Mouse (Mus musculus): ENCODE measurements around the gene Syt2. TPM values are rescaled to one million over a fixed set of nuclear protein-coding genes. Genes with fewer than 3 reads are reported as not detected.

The Syt2 gene
- polyA plus RNA-seq, 1 experiment from 2014 or later: 2.4 TPM

- peaks cover 38% of the 10 kb centered on the region for H3K4me1 ChIP-seq (replicated peaks)
- 0% methylated on average over 8 of the region's 8 CpGs for WGBS
- H3K4me2 ChIP-seq (replicated peaks): peak overlapping the region; percentile 97
- no peaks in the 10 kb centered on the region for H3K36me3 ChIP-seq
- no peaks in the 10 kb centered on the region for H3K9me3 ChIP-seq
- peak; percentile 13 for ATAC-seq
- H3K27me3 ChIP-seq: peaks cover 40% of the 10 kb centered on the region
- peak overlapping the region; percentile 65 for H3K4me3 ChIP-seq (replicated peaks)
- peak overlapping the region; percentile 78 for H3K9ac ChIP-seq (replicated peaks)
- H3K27ac ChIP-seq: no peak overlapping the region
Observed at GRCm38 (mm10) chr1:134708274-134708673, 61.8 kb downstream of the Syt2 start.

- Histone ChIP-seq H3K4me2 (replicated peaks) (peak overlapping the region; percentile 97), H3K4me3 (replicated peaks) (peak overlapping the region; percentile 65), H3K36me3 (no peaks in the 10 kb centered on the region), H3K27ac (peak overlapping the region; percentile 30; the same call in 1 of the 2 replicates), H3K9ac (replicated peaks) (peak overlapping the region; percentile 78), H3K27me3 (peaks cover 40% of the 10 kb centered on the region), H3K4me1 (replicated peaks) (peaks cover 44% of the 10 kb centered on the region), H3K9me3 (no peaks in the 10 kb centered on the region)
- ATAC-seq: peak; percentile 43
- WGBS: under 1% methylated on average over 46 of the region's 46 CpGs
Observed at GRCm38 (mm10) chr1:134708801-134709385, 62.4 kb downstream of the Syt2 start.

GRCm38 (mm10) chr1:134709411-134710306 lies 63.2 kb downstream of the Syt2 start:
- WGBS: 4% methylated on average over 26 of the region's 26 CpGs
- Histone ChIP-seq H3K9me3 (no peaks in the 10 kb centered on the region), H3K36me3 (no peaks in the 10 kb centered on the region), H3K4me3 (replicated peaks) (peak overlapping the region; percentile 65), H3K9ac (replicated peaks) (peak overlapping the region; percentile 78), H3K4me1 (replicated peaks) (peaks cover 52% of the 10 kb centered on the region), H3K27me3 (peaks cover 40% of the 10 kb centered on the region), H3K4me2 (replicated peaks) (peak overlapping the region; percentile 97), H3K27ac (peak overlapping the region; percentile 30; the same call in 1 of the 2 replicates)
- peak; percentile 28; the same call in 1 of the 2 replicates for ATAC-seq

- Histone ChIP-seq H3K27me3 (peaks cover 31% of the 10 kb centered on the region), H3K9me3 (no peaks in the 10 kb centered on the region), H3K27ac (no peak overlapping the region), H3K36me3 (no peaks in the 10 kb centered on the region), H3K4me2 (replicated peaks) (no peak overlapping the region), H3K4me1 (replicated peaks) (peaks cover 52% of the 10 kb centered on the region), H3K4me3 (replicated peaks) (no peak overlapping the region), H3K9ac (replicated peaks) (no peak overlapping the region)
- 29% methylated on average over 7 of the region's 7 CpGs for WGBS
- ATAC-seq: no peak
Observed at GRCm38 (mm10) chr1:134711061-134711460, 64.6 kb downstream of the Syt2 start.

- no peaks in the 10 kb centered on the region for H3K36me3 ChIP-seq
- no peak overlapping the region for H3K4me3 ChIP-seq (replicated peaks)
- H3K4me2 ChIP-seq (replicated peaks): no peak overlapping the region
- H3K27ac ChIP-seq: no peak overlapping the region
- 68% methylated on average over 5 of the region's 5 CpGs for WGBS
- no peaks in the 10 kb centered on the region for H3K9me3 ChIP-seq
- H3K9ac ChIP-seq (replicated peaks): no peak overlapping the region
- H3K4me1 ChIP-seq (replicated peaks): peaks cover 52% of the 10 kb centered on the region
- no peak for ATAC-seq
- peaks cover 25% of the 10 kb centered on the region for H3K27me3 ChIP-seq
Observed at GRCm38 (mm10) chr1:134711653-134712052, 65.2 kb downstream of the Syt2 start.

GRCm38 (mm10) chr1:134712781-134713299 lies 66.4 kb downstream of the Syt2 start:
- no peaks in the 10 kb centered on the region for H3K9me3 ChIP-seq
- peaks cover 52% of the 10 kb centered on the region for H3K4me1 ChIP-seq (replicated peaks)
- H3K27me3 ChIP-seq: peaks cover 14% of the 10 kb centered on the region; the same call in 1 of the 2 replicates
- H3K4me3 ChIP-seq (replicated peaks): no peak overlapping the region
- H3K27ac ChIP-seq: peak overlapping the region; percentile 70
- ATAC-seq: no peak
- WGBS: 72% methylated on average over 9 of the region's 9 CpGs
- H3K4me2 ChIP-seq (replicated peaks): no peak overlapping the region
- no peak overlapping the region for H3K9ac ChIP-seq (replicated peaks)
- H3K36me3 ChIP-seq: no peaks in the 10 kb centered on the region

GRCm38 (mm10) chr1:134713421-134713969 lies 67.0 kb downstream of the Syt2 start:
- Histone ChIP-seq H3K4me2 (replicated peaks) (no peak overlapping the region; the same call in 1 of the 2 replicates), H3K9ac (replicated peaks) (no peak overlapping the region), H3K4me1 (replicated peaks) (peaks cover 48% of the 10 kb centered on the region), H3K9me3 (no peaks in the 10 kb centered on the region), H3K27me3 (0 out of 2 replicates have a peak, but pooled peaks cover 10% of the 10 kb centered on the region), H3K4me3 (replicated peaks) (no peak overlapping the region), H3K36me3 (no peaks in the 10 kb centered on the region), H3K27ac (peak overlapping the region; percentile 70)
- peak; percentile 79 for ATAC-seq
- 3% methylated on average over 11 of the region's 11 CpGs for WGBS

GRCm38 (mm10) chr1:134714166-134714565 lies 67.7 kb downstream of the Syt2 start:
- no peak for ATAC-seq

GRCm38 (mm10) chr1:134715092-134715491 lies 68.6 kb downstream of the Syt2 start:
- Histone ChIP-seq H3K27ac (0 out of 2 replicates have a peak overlapping the region, but pooled peaks have one; percentile 5), H3K4me3 (replicated peaks) (no peak overlapping the region), H3K4me2 (replicated peaks) (no peak overlapping the region), H3K9me3 (no peaks in the 10 kb centered on the region), H3K27me3 (0 out of 2 replicates have a peak, but pooled peaks cover 9% of the 10 kb centered on the region), H3K36me3 (no peaks in the 10 kb centered on the region), H3K4me1 (replicated peaks) (peaks cover 49% of the 10 kb centered on the region), H3K9ac (replicated peaks) (no peak overlapping the region)
- ATAC-seq: no peak
- WGBS: 66% methylated on average over 5 of the region's 5 CpGs

More at GRCm38 (mm10) chr1:134714166-134714565, 67.7 kb downstream of the Syt2 start:
- Histone ChIP-seq H3K4me2 (replicated peaks) (no peak overlapping the region), H3K27ac (peak overlapping the region; percentile 70), H3K27me3 (0 out of 2 replicates have a peak, but pooled peaks cover 10% of the 10 kb centered on the region), H3K36me3 (no peaks in the 10 kb centered on the region), H3K9me3 (no peaks in the 10 kb centered on the region), H3K4me1 (replicated peaks) (peaks cover 49% of the 10 kb centered on the region), H3K9ac (replicated peaks) (no peak overlapping the region), H3K4me3 (replicated peaks) (no peak overlapping the region)
- WGBS: 31% methylated on average over 8 of the region's 8 CpGs

GRCm38 (mm10) chr1:134719718-134720304 lies 73.3 kb downstream of the Syt2 start:
- ATAC-seq: peak; percentile 31; the same call in 1 of the 2 replicates
- H3K4me1 ChIP-seq (replicated peaks): peaks cover 17% of the 10 kb centered on the region
- WGBS: 45% methylated on average over 12 of the region's 12 CpGs
- 0 out of 2 replicates have a peak, but pooled peaks cover 2% of the 10 kb centered on the region for H3K27me3 ChIP-seq
- H3K9ac ChIP-seq (replicated peaks): no peak overlapping the region
- H3K36me3 ChIP-seq: no peaks in the 10 kb centered on the region
- no peak overlapping the region for H3K4me3 ChIP-seq (replicated peaks)
- H3K27ac ChIP-seq: no peak overlapping the region
- no peaks in the 10 kb centered on the region for H3K9me3 ChIP-seq
- no peak overlapping the region for H3K4me2 ChIP-seq (replicated peaks)

- Histone ChIP-seq H3K27me3 (no peaks in the 10 kb centered on the region), H3K4me1 (replicated peaks) (peaks cover 14% of the 10 kb centered on the region), H3K27ac (no peak overlapping the region), H3K36me3 (no peaks in the 10 kb centered on the region), H3K4me3 (replicated peaks) (no peak overlapping the region), H3K9me3 (no peaks in the 10 kb centered on the region), H3K4me2 (replicated peaks) (no peak overlapping the region), H3K9ac (replicated peaks) (no peak overlapping the region)
- no peak for ATAC-seq
- WGBS: 93% methylated on average over 5 of the region's 5 CpGs
Observed at GRCm38 (mm10) chr1:134721486-134721885, 75.0 kb downstream of the Syt2 start.

All from midbrain, embryonic 13.5 days (tissue).